Mouse (Mus musculus): Measurements from ENCODE around the gene Sostdc1.

- TF ChIP-seq POLR2A (IDR thresholded peaks at IDR 0.05; ENCODE audit: extremely low read depth, insufficient read depth, low read length) (no peak), CTCF (IDR thresholded peaks at IDR 0.05; ENCODE audit: low read depth, low read length) (no peak)
These were observed 19.9 kb downstream of the Sostdc1 start for GRCm38 (mm10) chr12:36333837-36334281.

Measured in liver, adult 2 months (tissue).